Mouse (Mus musculus): ENCODE data around the gene Dhx15.

DNA sequence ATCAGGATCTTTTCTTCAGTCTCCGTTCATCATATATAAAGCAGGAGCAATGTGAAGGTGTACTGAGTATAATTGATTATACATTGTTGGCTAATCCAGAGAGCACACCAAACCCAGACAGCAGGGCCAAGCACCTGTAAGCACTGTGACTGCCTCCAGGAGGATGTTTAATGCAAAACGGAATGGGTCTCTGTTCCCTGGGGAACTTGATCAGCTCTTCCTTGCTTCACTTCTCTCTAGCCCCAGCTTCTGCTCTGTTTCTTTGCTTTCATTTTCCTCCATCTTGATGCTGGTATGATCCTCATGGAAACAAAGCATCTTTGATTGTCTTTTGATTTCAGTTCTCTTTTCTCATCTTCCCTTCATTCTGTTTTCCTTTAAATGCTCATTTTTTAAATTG, 42.3 kb upstream of the Dhx15 start:
- TF ChIP-seq CTCF (IDR thresholded peaks at IDR 0.05; ENCODE audit: low read depth) (no peak), EP300 (IDR thresholded peaks at IDR 0.05; ENCODE audit: low read depth) (no peak)

Data from heart, postnatal 0 days (tissue).